Mouse (Mus musculus): ENCODE data around the gene Btbd2.
"Not testable (repeated sequence)": the region's sequence is repeated elsewhere in the genome, so short reads cannot be mapped to it uniquely, and the experiment has no call there.

Btbd2 gene

GRCm38 (mm10) chr10:80669737-80670485 is 13.0 kb upstream of the Btbd2 start:
- no peak for DNase-seq (ENCODE audit: low spot score in 2 of 2)

GRCm38 (mm10) chr10:80669018-80669417 is 12.1 kb upstream of the Btbd2 start:
- DNase-seq (ENCODE audit: low spot score in 2 of 2): no peak

- DNase-seq (ENCODE audit: low spot score in 2 of 2): no peak
Observed at GRCm38 (mm10) chr10:80668614-80669013, 11.7 kb upstream of the Btbd2 start.

- no peak for DNase-seq (ENCODE audit: low spot score in 2 of 2)
Observed at GRCm38 (mm10) chr10:80666837-80667412, 10.1 kb upstream of the Btbd2 start.

- DNase-seq (ENCODE audit: low spot score in 2 of 2): no peak
Observed at GRCm38 (mm10) chr10:80665981-80666733, 9.3 kb upstream of the Btbd2 start.

- DNase-seq (ENCODE audit: low spot score in 2 of 2): no peak
Observed at GRCm38 (mm10) chr10:80665459-80665858, 8.6 kb upstream of the Btbd2 start.

- DNase-seq (ENCODE audit: low spot score in 2 of 2): no peak
Observed at GRCm38 (mm10) chr10:80665016-80665380, 8.1 kb upstream of the Btbd2 start.

- peak in 1 of 2 experiments; percentile 21 for DNase-seq (ENCODE audit: low spot score in 2 of 2)
Observed at GRCm38 (mm10) chr10:80664197-80665015, 7.5 kb upstream of the Btbd2 start.

GRCm38 (mm10) chr10:80663485-80664196 is 6.8 kb upstream of the Btbd2 start:
- no peak for DNase-seq (ENCODE audit: low spot score in 2 of 2)

GRCm38 (mm10) chr10:80661149-80661548 is 4.3 kb upstream of the Btbd2 start:
- DNase-seq (ENCODE audit: low spot score in 2 of 2): no peak

GRCm38 (mm10) chr10:80659213-80659612 is 2.3 kb upstream of the Btbd2 start:
- DNase-seq (ENCODE audit: low spot score in 2 of 2): peak; percentile 60 to 68

- no peak for DNase-seq (ENCODE audit: low spot score in 2 of 2)
Observed at GRCm38 (mm10) chr10:80658841-80659202, 2.0 kb upstream of the Btbd2 start.

GRCm38 (mm10) chr10:80658194-80658840 is 1.4 kb upstream of the Btbd2 start:
- DNase-seq (ENCODE audit: low spot score in 2 of 2): no peak

- DNase-seq (ENCODE audit: low spot score in 2 of 2): peak; percentile 76 to 86
Observed at GRCm38 (mm10) chr10:80656130-80656862, 575 bp downstream of the Btbd2 start.

- DNase-seq (ENCODE audit: low spot score in 2 of 2): no peak
Observed at GRCm38 (mm10) chr10:80655406-80656129, 1.3 kb downstream of the Btbd2 start.

GRCm38 (mm10) chr10:80654866-80655265 is 2.0 kb downstream of the Btbd2 start:
- DNase-seq (ENCODE audit: low spot score in 2 of 2): no peak

GRCm38 (mm10) chr10:80653156-80653720 is 3.6 kb downstream of the Btbd2 start:
- no peak for DNase-seq (ENCODE audit: low spot score in 2 of 2)

- DNase-seq (ENCODE audit: low spot score in 2 of 2): no peak
Observed at GRCm38 (mm10) chr10:80650392-80650791, 6.5 kb downstream of the Btbd2 start.

- DNase-seq (ENCODE audit: low spot score in 2 of 2): not testable (repeated sequence)
Observed at GRCm38 (mm10) chr10:80649910-80650309, 7.0 kb downstream of the Btbd2 start.
